Mouse (Mus musculus): ENCODE measurements around the gene Selenok. TPM values are rescaled to one million over a fixed set of nuclear protein-coding genes. Genes with fewer than 3 reads are reported as not detected.

Gene Selenok
- polyA plus RNA-seq, 2 experiments: 49.7 to 112 TPM

DNA sequence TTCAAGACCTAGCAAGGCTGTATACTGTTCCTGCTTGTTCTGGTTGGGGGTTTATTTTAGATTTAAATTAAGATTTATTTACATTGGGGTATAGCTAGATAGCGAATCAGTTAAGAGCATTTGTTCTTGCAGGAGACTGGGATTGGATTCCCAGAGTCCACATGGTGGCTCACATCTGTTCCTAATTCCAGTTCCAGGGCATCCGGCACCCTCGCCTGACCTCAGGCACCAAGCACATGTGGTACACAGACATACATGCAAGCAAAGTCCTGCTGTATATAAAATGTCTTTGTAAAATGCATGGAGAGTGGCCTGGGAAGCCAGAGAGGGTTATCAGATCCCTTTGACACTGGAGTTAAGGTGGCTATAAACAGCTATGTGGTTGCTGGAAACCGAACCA lies 26.9 kb downstream of the Selenok start:
- no peak for DNase-seq (ENCODE audit: low read depth in 3 of 3, low spot score in 3 of 3)
- no peak for ATAC-seq (ENCODE audit: insufficient read depth)
- Histone ChIP-seq H3K4me1 (replicated peaks; ENCODE audit: control insufficient read depth in 2 of 2, insufficient read depth in 2 of 2, low read length in 1 of 2) (peaks cover 0 to 18% of the 10 kb centered on the region in 2 experiments; a peak in 2 of 4 replicates), H3K36me3 (replicated peaks; ENCODE audit: control insufficient read depth, insufficient read depth, low read depth) (peaks cover 26% of the 10 kb centered on the region), H3K4me3 (ENCODE audit: insufficient read depth in 1 of 2, low read depth in 2 of 2, low read length in 2 of 2) (no peak overlapping the region), H3K9ac (replicated peaks) (no peak overlapping the region), H3K27ac (no peak overlapping the region), H3K27me3 (ENCODE audit: control insufficient read depth, insufficient read depth, low read length) (no peaks in the 10 kb centered on the region), H3K9me3 (ENCODE audit: control insufficient read depth, low read length) (no peaks in the 10 kb centered on the region), H3K4me2 (ENCODE audit: low read depth) (no peak overlapping the region)
- TF ChIP-seq EP300 (IDR thresholded peaks at IDR 0.05; ENCODE audit: low read depth) (no peak), CTCF (IDR thresholded peaks at IDR 0.05; ENCODE audit: low read depth) (no peak)
- 82% methylated on average over 4 of the region's 4 CpGs for WGBS (ENCODE audit: insufficient replicate concordance)

DNA sequence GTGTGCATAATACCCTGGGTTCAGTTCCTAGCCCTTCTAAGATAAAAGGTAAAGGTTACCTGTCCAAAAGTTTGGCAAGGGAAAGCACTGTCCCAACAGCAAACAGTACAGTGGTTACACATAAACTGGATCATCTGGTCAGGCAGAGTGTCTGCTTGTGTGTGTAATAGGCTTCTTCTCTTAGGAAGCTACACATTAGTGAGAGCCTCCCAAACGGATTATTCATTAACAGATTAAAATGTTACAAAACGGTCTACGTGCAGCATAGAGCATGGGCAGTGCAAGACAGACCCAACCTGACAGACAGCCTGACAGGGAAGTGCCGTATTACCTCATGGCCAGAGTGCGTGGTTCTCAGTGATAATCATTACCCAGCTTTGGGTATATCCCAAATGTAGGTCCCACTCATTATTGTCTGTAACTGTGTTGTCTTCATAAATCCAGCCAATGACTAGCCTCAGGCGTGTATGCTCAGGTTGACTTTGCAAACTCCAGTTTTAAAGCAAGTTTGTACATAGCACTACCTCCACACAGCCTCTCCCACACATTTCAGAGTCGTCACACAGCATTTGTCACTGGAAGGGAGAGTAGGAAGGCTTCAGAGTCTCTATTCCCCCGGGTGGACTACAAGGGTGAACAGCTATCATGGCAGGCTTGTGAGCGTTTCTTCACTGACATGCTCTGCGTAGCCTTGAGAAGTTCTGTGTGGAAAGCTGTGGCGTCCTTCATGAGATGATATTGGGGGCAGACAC lies 28.1 kb downstream of the Selenok start:
- DNase-seq (ENCODE audit: low read depth in 3 of 3, low spot score in 3 of 3) (peak; percentile 22 to 31 (median 28)), ATAC-seq (ENCODE audit: insufficient read depth) (peak; percentile 85)
- peak overlapping the region; percentile 41; the same call in 1 of the 2 replicates for H3K27ac ChIP-seq

DNA sequence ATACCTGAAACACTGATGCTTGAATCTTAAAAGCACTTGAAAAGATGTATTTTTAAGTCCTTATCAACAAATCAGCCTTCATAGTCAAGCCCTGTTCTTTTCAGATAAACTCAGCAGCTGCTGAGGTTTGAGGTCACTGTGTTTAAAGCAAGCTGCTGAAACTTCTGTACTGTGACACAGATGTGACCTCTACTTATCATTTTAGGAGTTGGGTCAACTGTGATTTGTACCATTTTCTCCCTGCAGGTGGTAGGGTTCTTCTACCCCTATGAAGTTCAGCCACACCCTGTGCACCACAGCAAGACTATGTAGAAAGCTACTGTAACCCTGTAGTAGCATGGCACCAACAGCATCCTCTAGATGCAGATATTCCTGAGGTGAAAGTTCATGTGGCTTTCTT lies 29.2 kb downstream of the Selenok start:
- Histone ChIP-seq H3K27ac (no peak overlapping the region), H3K4me2 (ENCODE audit: low read depth) (no peak overlapping the region), H3K9me3 (ENCODE audit: control insufficient read depth, low read length) (no peaks in the 10 kb centered on the region), H3K9ac (replicated peaks) (no peak overlapping the region), H3K4me1 (replicated peaks; ENCODE audit: control insufficient read depth in 2 of 2, insufficient read depth in 2 of 2, low read length in 1 of 2) (peaks cover 0 to 21% of the 10 kb centered on the region in 2 experiments; a peak in 2 of 4 replicates), H3K36me3 (replicated peaks; ENCODE audit: control insufficient read depth, insufficient read depth, low read depth) (peaks cover 16% of the 10 kb centered on the region), H3K27me3 (ENCODE audit: control insufficient read depth, insufficient read depth, low read length) (no peaks in the 10 kb centered on the region), H3K4me3 (ENCODE audit: insufficient read depth in 1 of 2, low read depth in 2 of 2, low read length in 2 of 2) (no peak overlapping the region)
- DNase-seq (ENCODE audit: low read depth in 3 of 3, low spot score in 3 of 3) (no peak), ATAC-seq (ENCODE audit: insufficient read depth) (no peak)
- no peak for TF ChIP-seq EP300 (IDR thresholded peaks at IDR 0.05; ENCODE audit: low read depth)
- TF ChIP-seq CTCF (IDR thresholded peaks at IDR 0.05; ENCODE audit: low read depth): no peak

More for the DNA sequence above, 28.1 kb downstream of the Selenok start:
- H3K9ac ChIP-seq (replicated peaks): no peak overlapping the region
- TF ChIP-seq EP300 (IDR thresholded peaks at IDR 0.05; ENCODE audit: low read depth): no peak
- TF ChIP-seq CTCF (IDR thresholded peaks at IDR 0.05; ENCODE audit: low read depth): no peak
- H3K4me1 ChIP-seq (replicated peaks; ENCODE audit: control insufficient read depth in 2 of 2, insufficient read depth in 2 of 2, low read length in 1 of 2): peaks cover 0 to 21% of the 10 kb centered on the region in 2 experiments; a peak in 2 of 4 replicates
- no peaks in the 10 kb centered on the region for H3K27me3 ChIP-seq (ENCODE audit: control insufficient read depth, insufficient read depth, low read length)
- peaks cover 18% of the 10 kb centered on the region for H3K36me3 ChIP-seq (replicated peaks; ENCODE audit: control insufficient read depth, insufficient read depth, low read depth)
- no peak overlapping the region for H3K4me2 ChIP-seq (ENCODE audit: low read depth)
- H3K9me3 ChIP-seq (ENCODE audit: control insufficient read depth, low read length): no peaks in the 10 kb centered on the region
- H3K4me3 ChIP-seq (ENCODE audit: insufficient read depth in 1 of 2, low read depth in 2 of 2, low read length in 2 of 2): no peak overlapping the region
- WGBS (ENCODE audit: insufficient replicate concordance): 78% methylated on average over 11 of the region's 11 CpGs

DNA sequence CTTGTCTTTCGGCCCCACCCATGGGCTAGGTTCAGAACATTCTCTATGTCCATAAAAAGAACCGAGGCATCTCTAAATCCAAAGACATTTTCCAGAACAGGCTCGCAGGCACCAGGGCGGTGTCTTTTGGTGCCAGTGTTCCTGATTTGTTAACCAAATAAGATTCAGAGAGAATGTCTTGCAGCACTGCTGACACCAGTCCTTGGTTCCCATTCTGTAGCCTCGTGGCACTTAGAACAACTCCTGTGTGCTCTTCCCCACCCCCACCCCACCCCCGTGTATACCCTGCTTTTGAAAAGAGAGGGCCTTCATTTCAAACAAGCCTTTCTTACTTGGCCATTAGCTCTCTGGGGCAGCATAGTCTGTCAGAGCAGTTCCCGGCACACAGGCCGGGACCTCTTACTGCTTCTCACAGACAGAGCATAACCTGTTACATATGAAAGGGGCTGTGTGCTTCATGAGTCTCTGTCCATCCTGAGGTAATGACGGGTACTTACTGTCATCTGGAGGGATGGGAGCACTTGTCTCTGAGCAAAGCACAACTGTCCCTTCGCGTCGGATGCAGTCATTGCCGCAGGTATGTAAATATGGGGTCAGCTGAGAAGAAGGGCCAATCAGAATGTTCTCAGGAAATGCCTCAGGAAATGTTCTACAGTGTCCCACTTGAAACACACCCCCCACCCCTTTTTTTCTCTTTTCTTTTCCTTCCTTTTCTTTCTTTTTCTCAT lies 30.8 kb downstream of the Selenok start:
- H3K9ac ChIP-seq (replicated peaks): no peak overlapping the region
- no peak for TF ChIP-seq CTCF (IDR thresholded peaks at IDR 0.05; ENCODE audit: low read depth)
- no peak for TF ChIP-seq EP300 (IDR thresholded peaks at IDR 0.05; ENCODE audit: low read depth)
- H3K36me3 ChIP-seq (replicated peaks; ENCODE audit: control insufficient read depth, insufficient read depth, low read depth): peaks cover 8% of the 10 kb centered on the region
- peaks cover 0 to 21% of the 10 kb centered on the region in 2 experiments; a peak in 2 of 4 replicates for H3K4me1 ChIP-seq (replicated peaks; ENCODE audit: control insufficient read depth in 2 of 2, insufficient read depth in 2 of 2, low read length in 1 of 2)
- H3K9me3 ChIP-seq (ENCODE audit: control insufficient read depth, low read length): no peaks in the 10 kb centered on the region
- DNase-seq (ENCODE audit: low read depth in 3 of 3, low spot score in 3 of 3) (no peak), ATAC-seq (ENCODE audit: insufficient read depth) (no peak)
- H3K4me3 ChIP-seq (ENCODE audit: insufficient read depth in 1 of 2, low read depth in 2 of 2, low read length in 2 of 2): no peak overlapping the region
- no peaks in the 10 kb centered on the region for H3K27me3 ChIP-seq (ENCODE audit: control insufficient read depth, insufficient read depth, low read length)
- no peak overlapping the region for H3K27ac ChIP-seq
- H3K4me2 ChIP-seq (ENCODE audit: low read depth): no peak overlapping the region
- 72% methylated on average over 13 of the region's 13 CpGs for WGBS (ENCODE audit: insufficient replicate concordance)

DNA sequence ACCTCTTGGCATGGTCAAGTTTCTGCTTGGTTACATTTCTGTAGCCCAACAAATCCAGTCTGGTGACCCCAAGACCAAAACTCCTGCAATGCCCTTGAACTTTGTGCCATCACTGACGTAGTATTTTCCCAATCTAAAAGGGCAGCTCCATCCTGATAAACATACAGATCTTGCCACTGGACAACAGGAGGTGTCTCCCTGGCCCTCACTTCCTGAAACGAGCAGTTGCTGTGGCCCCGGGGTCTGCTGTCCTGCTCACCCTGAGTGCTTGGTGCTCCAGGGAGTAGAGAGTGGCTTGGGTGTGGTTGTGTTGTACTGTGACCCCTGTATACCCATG lies 31.3 kb downstream of the Selenok start:
- H3K27me3 ChIP-seq (ENCODE audit: control insufficient read depth, insufficient read depth, low read length): no peaks in the 10 kb centered on the region
- no peak overlapping the region for H3K9ac ChIP-seq (replicated peaks)
- H3K4me3 ChIP-seq (ENCODE audit: insufficient read depth in 1 of 2, low read depth in 2 of 2, low read length in 2 of 2): no peak overlapping the region
- ATAC-seq (ENCODE audit: insufficient read depth): no peak
- H3K27ac ChIP-seq: no peak overlapping the region
- peaks cover 3% of the 10 kb centered on the region for H3K36me3 ChIP-seq (replicated peaks; ENCODE audit: control insufficient read depth, insufficient read depth, low read depth)
- TF ChIP-seq EP300 (IDR thresholded peaks at IDR 0.05; ENCODE audit: low read depth): no peak
- no peak for TF ChIP-seq CTCF (IDR thresholded peaks at IDR 0.05; ENCODE audit: low read depth)
- WGBS (ENCODE audit: insufficient replicate concordance): 55% methylated on average over 3 of the region's 3 CpGs
- H3K4me2 ChIP-seq (ENCODE audit: low read depth): no peak overlapping the region
- DNase-seq (ENCODE audit: low read depth in 3 of 3, low spot score in 3 of 3): no peak
- no peaks in the 10 kb centered on the region for H3K9me3 ChIP-seq (ENCODE audit: control insufficient read depth, low read length)
- peaks cover 0 to 21% of the 10 kb centered on the region in 2 experiments; a peak in 2 of 4 replicates for H3K4me1 ChIP-seq (replicated peaks; ENCODE audit: control insufficient read depth in 2 of 2, insufficient read depth in 2 of 2, low read length in 1 of 2)
